Mouse (Mus musculus): ENCODE data around the gene Igf1r.

The Igf1r gene

GRCm38 (mm10) chr7:68049048-68049447, 96.4 kb downstream of the Igf1r start:
- no peak for DNase-seq (ENCODE audit: low read depth, low spot score)

GRCm38 (mm10) chr7:68053002-68053624, 100.5 kb downstream of the Igf1r start:
- DNase-seq (ENCODE audit: low read depth, low spot score) = no peak

- no peak for DNase-seq (ENCODE audit: low read depth, low spot score)
These were observed 101.9 kb downstream of the Igf1r start for GRCm38 (mm10) chr7:68054498-68054897.

- no peak for DNase-seq (ENCODE audit: low read depth, low spot score)
These were observed 102.3 kb downstream of the Igf1r start for GRCm38 (mm10) chr7:68054956-68055355.

GRCm38 (mm10) chr7:68057010-68057409, 104.4 kb downstream of the Igf1r start:
- DNase-seq (ENCODE audit: low read depth, low spot score) = no peak

GRCm38 (mm10) chr7:68059690-68060089, 107.1 kb downstream of the Igf1r start:
- no peak for DNase-seq (ENCODE audit: low read depth, low spot score)

- no peak for DNase-seq (ENCODE audit: low read depth, low spot score)
These were observed 108.8 kb downstream of the Igf1r start for GRCm38 (mm10) chr7:68061434-68061833.

- no peak for DNase-seq (ENCODE audit: low read depth, low spot score)
These were observed 109.7 kb downstream of the Igf1r start for GRCm38 (mm10) chr7:68062170-68062848.

- DNase-seq (ENCODE audit: low read depth, low spot score) = peak; percentile 14
These were observed 110.2 kb downstream of the Igf1r start for GRCm38 (mm10) chr7:68062849-68063208.

- DNase-seq (ENCODE audit: low read depth, low spot score) = no peak
These were observed 111.1 kb downstream of the Igf1r start for GRCm38 (mm10) chr7:68063711-68064110.

- DNase-seq (ENCODE audit: low read depth, low spot score) = no peak
These were observed 111.5 kb downstream of the Igf1r start for GRCm38 (mm10) chr7:68064120-68064519.

GRCm38 (mm10) chr7:68064647-68065362, 112.2 kb downstream of the Igf1r start:
- DNase-seq (ENCODE audit: low read depth, low spot score) = no peak

- DNase-seq (ENCODE audit: low read depth, low spot score) = no peak
These were observed 113.3 kb downstream of the Igf1r start for GRCm38 (mm10) chr7:68065904-68066303.

- no peak for DNase-seq (ENCODE audit: low read depth, low spot score)
These were observed 114.7 kb downstream of the Igf1r start for GRCm38 (mm10) chr7:68067321-68067720.

GRCm38 (mm10) chr7:68069324-68069723, 116.7 kb downstream of the Igf1r start:
- no peak for DNase-seq (ENCODE audit: low read depth, low spot score)

- DNase-seq (ENCODE audit: low read depth, low spot score) = peak; percentile 20
These were observed 117.4 kb downstream of the Igf1r start for GRCm38 (mm10) chr7:68070030-68070429.

- peak; percentile 85 for DNase-seq (ENCODE audit: low read depth, low spot score)
These were observed 118.0 kb downstream of the Igf1r start for GRCm38 (mm10) chr7:68070626-68071025.

- DNase-seq (ENCODE audit: low read depth, low spot score) = no peak
These were observed 118.4 kb downstream of the Igf1r start for GRCm38 (mm10) chr7:68071050-68071449.

GRCm38 (mm10) chr7:68071749-68072148, 119.1 kb downstream of the Igf1r start:
- DNase-seq (ENCODE audit: low read depth, low spot score) = no peak

GRCm38 (mm10) chr7:68072524-68073459, 120.2 kb downstream of the Igf1r start:
- no peak for DNase-seq (ENCODE audit: low read depth, low spot score)

GRCm38 (mm10) chr7:68073460-68073806, 120.8 kb downstream of the Igf1r start:
- DNase-seq (ENCODE audit: low read depth, low spot score) = no peak

- DNase-seq (ENCODE audit: low read depth, low spot score) = no peak
These were observed 122.1 kb downstream of the Igf1r start for GRCm38 (mm10) chr7:68074748-68075147.
